10 mouse cellular contexts compared by ENCODE assay signal in genomic region chr2:129040567-129040966, GRCm38 (mm10). TPM values are rescaled to one million over a fixed set of nuclear protein-coding genes. Genes with fewer than 3 reads are reported as not detected.
A peak's percentile ranks its signal among the peaks of the same experiment; 100 is the strongest.
DNase-seq lines count a peak whose midpoint lies in the region; ATAC-seq and TF ChIP-seq lines count a peak whose summit lies in the region.
"Had no signal": no experiment of that assay in that cellular context is flagged by ENCODE, and none has a peak within 500 bp of the region (broad histone marks: within the 10 kb centered on the region; RNA-seq: fewer than 3 reads in every experiment).

No protein-coding gene starts in this region.

- no peak overlapping the region for H3K9ac ChIP-seq in kidney, embryonic 15.5 days
- H3K9ac ChIP-seq in neural tube, embryonic 15.5 days (replicated peaks) = no peak overlapping the region
- no peak overlapping the region for H3K9ac ChIP-seq in hindbrain, embryonic 13.5 days

- peak; percentile 44 for TF ChIP-seq CTCF in kidney, adult 2 months (conservative IDR thresholded peaks at IDR 0.05; ENCODE audit: insufficient read depth, insufficient read length, low read depth, low read length)

- no peaks in the 10 kb centered on the region for H3K36me3 ChIP-seq in kidney, adult 2 months (ENCODE audit: control insufficient read depth, insufficient read depth, low read length)
- no peaks in the 10 kb centered on the region for H3K36me3 ChIP-seq in kidney, embryonic 15.5 days
- H3K36me3 ChIP-seq in neural tube, embryonic 15.5 days = no peaks in the 10 kb centered on the region
- no peaks in the 10 kb centered on the region for H3K36me3 ChIP-seq in hindbrain, embryonic 13.5 days

- H3K4me3 ChIP-seq in kidney, adult 2 months (ENCODE audit: insufficient read depth, low read depth, low read length) = no peak overlapping the region
- H3K4me3 ChIP-seq in kidney, embryonic 15.5 days (replicated peaks) = no peak overlapping the region
- no peak overlapping the region for H3K4me3 ChIP-seq in neural tube, embryonic 15.5 days (replicated peaks)
- H3K4me3 ChIP-seq in hindbrain, embryonic 13.5 days = no peak overlapping the region

- 0 out of 2 replicates have a peak, but pooled peaks cover 1% of the 10 kb centered on the region for H3K27me3 ChIP-seq in kidney, adult 2 months (replicated peaks; ENCODE audit: control insufficient read depth, insufficient read depth, low read length)
- peaks cover 56% of the 10 kb centered on the region for H3K27me3 ChIP-seq in kidney, embryonic 15.5 days
- peaks cover 16% of the 10 kb centered on the region; the same call in 1 of the 2 replicates for H3K27me3 ChIP-seq in neural tube, embryonic 15.5 days (replicated peaks)
- peaks cover 41% of the 10 kb centered on the region for H3K27me3 ChIP-seq in hindbrain, embryonic 13.5 days

- no peak overlapping the region for H3K27ac ChIP-seq in kidney, adult 2 months (ENCODE audit: insufficient read depth, low read depth, low read length)
- H3K27ac ChIP-seq in kidney, embryonic 15.5 days = no peak overlapping the region
- H3K27ac ChIP-seq in neural tube, embryonic 15.5 days (replicated peaks) = no peak overlapping the region
- no peak overlapping the region for H3K27ac ChIP-seq in hindbrain, embryonic 13.5 days

- no peak for TF ChIP-seq POLR2A in kidney, adult 2 months (IDR thresholded peaks at IDR 0.05; ENCODE audit: low read depth, low read length)

- 34% methylated on average over 6 of the region's 6 CpGs for WGBS in kidney, adult 2 months
- 31% methylated on average over 6 of the region's 6 CpGs for WGBS in kidney, embryonic 15.5 days
- 39% methylated on average over 6 of the region's 6 CpGs for WGBS in neural tube, embryonic 15.5 days
- WGBS in hindbrain, embryonic 13.5 days = 45% methylated on average over 6 of the region's 6 CpGs

- H3K4me2 ChIP-seq in kidney, embryonic 15.5 days = no peak overlapping the region
- no peak overlapping the region for H3K4me2 ChIP-seq in neural tube, embryonic 15.5 days
- no peak overlapping the region for H3K4me2 ChIP-seq in hindbrain, embryonic 13.5 days

- no peaks in the 10 kb centered on the region for H3K4me1 ChIP-seq in kidney, adult 2 months (ENCODE audit: control insufficient read depth, insufficient read depth, low read length)
- H3K4me1 ChIP-seq in kidney, embryonic 15.5 days = peaks cover 16% of the 10 kb centered on the region
- H3K4me1 ChIP-seq in neural tube, embryonic 15.5 days = peaks cover 14% of the 10 kb centered on the region
- peaks cover 14% of the 10 kb centered on the region for H3K4me1 ChIP-seq in hindbrain, embryonic 13.5 days (replicated peaks)

- no peak for ATAC-seq in CD4-positive, CD25-positive, alpha-beta regulatory T cell, adult 4 months
- no peak for ATAC-seq in kidney, embryonic 15.5 days (replicated peaks; ENCODE audit: low FRiP score)
- no peak for ATAC-seq in neural tube, embryonic 15.5 days (ENCODE audit: low FRiP score)
- ATAC-seq in hindbrain, embryonic 13.5 days (ENCODE audit: low FRiP score) = no peak

- H3K9me3 ChIP-seq in kidney, embryonic 15.5 days (replicated peaks) = no peaks in the 10 kb centered on the region
- H3K9me3 ChIP-seq in neural tube, embryonic 15.5 days (replicated peaks) = no peaks in the 10 kb centered on the region
- no peaks in the 10 kb centered on the region for H3K9me3 ChIP-seq in hindbrain, embryonic 13.5 days

- peak; percentile 10 for DNase-seq in CD4-positive, CD25-positive, alpha-beta regulatory T cell, adult 2 months (ENCODE audit: low read depth, low spot score)
- peak; percentile 15 for DNase-seq in kidney, adult 2 months
- peak; percentile 24 to 29 for DNase-seq in kidney, postnatal 4 days
- DNase-seq in thymus, adult 18-20 months = peak; percentile 9 to 21
- DNase-seq: gastrocnemius, postnatal 25 days; spleen, adult 18-20 months had no signal

RNA-seq across cellular contexts. Expression of gene Vinac1, which starts 7.4 kb away (rescaled TPM):
- not detected for polyA plus RNA-seq in CD4-positive, CD25-positive, alpha-beta regulatory T cell, adult 4 months (2017; shearing (Covaris generic))
- 0.03 and 0.08 TPM in 2 replicates for polyA plus RNA-seq in kidney, adult 2 months (2012; rRNA removed)
- polyA plus RNA-seq in kidney, embryonic 15.5 days (2015; fragmentation: Nextera tagmentation; extraction: Ambion mirVana) = 0.04 and 0.06 TPM in 2 replicates
- polyA plus RNA-seq in neural tube, embryonic 15.5 days (2015; fragmentation: Nextera tagmentation; extraction: Ambion mirVana) = 0.68 and 0.86 TPM in 2 replicates
- 0.67 and 0.77 TPM in 2 replicates for polyA plus RNA-seq in hindbrain, embryonic 13.5 days (2015; fragmentation: Nextera tagmentation; extraction: Ambion mirVana)

RNA-seq across cellular contexts. Expression of gene Ttl, which starts 25.2 kb away (rescaled TPM):
- 1 to 10 TPM; 2.2 to 2.4 TPM for polyA plus RNA-seq in CD4-positive, CD25-positive, alpha-beta regulatory T cell, adult 4 months (2017; shearing (Covaris generic))
- 6.3 and 6.6 TPM in 2 replicates for polyA plus RNA-seq in kidney, adult 2 months (2012; rRNA removed)
- 15.1 and 17.9 TPM in 2 replicates for polyA plus RNA-seq in kidney, embryonic 15.5 days (2015; fragmentation: Nextera tagmentation; extraction: Ambion mirVana)
- 37.2 and 45.4 TPM in 2 replicates for polyA plus RNA-seq in neural tube, embryonic 15.5 days (2015; fragmentation: Nextera tagmentation; extraction: Ambion mirVana)
- 33.0 and 33.8 TPM in 2 replicates for polyA plus RNA-seq in hindbrain, embryonic 13.5 days (2015; fragmentation: Nextera tagmentation; extraction: Ambion mirVana)
